Mouse (Mus musculus) lung, postnatal 0 days (tissue): ENCODE data around the gene Erbb2.

Experiments used
- CTCF ChIP-seq: IDR thresholded peaks from 2 replicates; pipeline ENCODE4 v1.5.1; 2016; ENCODE audit warnings: antibody characterized with exemption, mild to moderate bottlenecking
- EP300 ChIP-seq: IDR thresholded peaks from 2 replicates; pipeline ENCODE4 v1.6.1; 2016; ENCODE audit warnings: antibody characterized with exemption, mild to moderate bottlenecking, control low read depth

DNA sequence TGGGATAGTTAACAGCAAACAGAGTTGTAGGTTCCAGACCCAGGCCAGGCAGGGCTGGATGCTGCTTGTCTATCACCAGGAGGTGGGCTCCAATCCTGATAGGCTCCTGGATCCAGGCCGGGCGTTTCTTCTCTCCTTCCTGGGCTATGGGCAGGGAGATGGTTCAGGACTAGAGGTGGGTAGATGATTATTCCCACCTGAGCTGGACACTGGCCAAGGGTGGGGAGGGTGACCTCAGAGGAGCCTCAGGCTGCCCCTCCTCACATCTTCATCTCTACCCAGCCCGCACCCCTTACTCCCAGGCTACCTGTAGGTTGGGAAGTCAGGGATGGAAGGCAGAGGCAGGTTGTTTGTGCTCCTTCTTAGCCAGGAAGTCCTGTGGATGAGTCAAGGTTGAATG is 37.1 kb downstream of the Erbb2 start:
- no peak for TF ChIP-seq CTCF
- no peak for TF ChIP-seq EP300
